Mouse (Mus musculus) ES-E14 (cell line): ENCODE measurements at regions not wholly inside any gene's neighbourhood (a gene's known extent, or its start where the extent isn't known, plus 50 kb on each side); places are given as distances from the start of the nearest gene placed in this dataset.

ENCODE experiments used
- CHD2 ChIP-seq: IDR thresholded peaks from 2 replicates; pipeline ENCODE4 v1.6.1; 2014; ENCODE audit warnings: mild to moderate bottlenecking, low read depth, low read length, inconsistent platforms
- HCFC1 ChIP-seq: IDR thresholded peaks from 2 replicates; pipeline ENCODE4 v1.6.1; 2012; ENCODE audit warnings: low read length, inconsistent platforms, borderline replicate concordance; ENCODE audit not compliant: insufficient read depth
- MAFK ChIP-seq: IDR thresholded peaks from 2 replicates; pipeline ENCODE4 v1.6.1; 2014; ENCODE audit warnings: mild to moderate bottlenecking, low read depth, low read length, inconsistent platforms; ENCODE audit not compliant: insufficient read depth
- ZC3H11A ChIP-seq: IDR thresholded peaks from 2 replicates; pipeline ENCODE4 v1.6.1; 2012; ENCODE audit warnings: low read depth, mild to moderate bottlenecking, inconsistent platforms, low read length, borderline replicate concordance
- ZNF384 ChIP-seq: IDR thresholded peaks from 2 replicates; pipeline ENCODE4 v1.6.1; 2012; ENCODE audit warnings: low read depth, low read length, inconsistent platforms

- TF ChIP-seq CHD2: no peak
- no peak for TF ChIP-seq ZNF384
- no peak for TF ChIP-seq HCFC1
- no peak for TF ChIP-seq ZC3H11A
- no peak for TF ChIP-seq MAFK
These were observed 94.8 kb upstream of the Pja2 start for GRCm38 (mm10) chr17:64426536-64426935.
